Comparison of ENCODE assay signal across 20 mouse cellular contexts in genomic region chr10:6761287-6761811, GRCm38 (mm10). TPM values are rescaled to one million over a fixed set of nuclear protein-coding genes. Genes with fewer than 3 reads are reported as not detected.
DNase-seq lines count a peak whose midpoint lies in the region; ATAC-seq and TF ChIP-seq lines count a peak whose summit lies in the region.
"Had no signal": no experiment of that assay in that cellular context is flagged by ENCODE, and none has a peak within 500 bp of the region (broad histone marks: within the 10 kb centered on the region; RNA-seq: fewer than 3 reads in every experiment).

Gene Gm10945, minus strand, starts transcription at chr10:6761761.

- no peaks in the 10 kb centered on the region for H3K36me3 ChIP-seq in kidney, postnatal 0 days (ENCODE audit: insufficient read depth, low read length)
- H3K36me3 ChIP-seq in kidney, embryonic 16.5 days (ENCODE audit: insufficient read depth, low read length) = no peaks in the 10 kb centered on the region
- H3K36me3 ChIP-seq: hindbrain, embryonic 12.5 days; limb, embryonic 10.5 days had no signal

- no peak for TF ChIP-seq CTCF in kidney, postnatal 0 days (IDR thresholded peaks at IDR 0.05; ENCODE audit: low read depth)

- peak; percentile 45 for DNase-seq in kidney, postnatal 0 days (ENCODE audit: low spot score)
- DNase-seq in adrenal gland, adult 2 months = peak; percentile 75
- peak; percentile 53 to 58 for DNase-seq in adrenal gland, postnatal 36 days
- peak; percentile 64 to 71 for DNase-seq in kidney, postnatal 4 days
- DNase-seq in layer of hippocampus, adult 18-20 months (ENCODE audit: low spot score in 2 of 2) = no peak
- no peak for DNase-seq in spleen, postnatal 4 days (ENCODE audit: low spot score in 2 of 2)
- no peak for DNase-seq in urinary bladder, postnatal 14 days (ENCODE audit: low spot score)
- DNase-seq: cerebellum, adult 8-10 months; gastrocnemius, postnatal 10 days; layer of hippocampus, postnatal 36 days; right cerebral cortex, postnatal 4 days; thymus, postnatal 25 days had no signal

- no peak within 1 kb of the TSS for H3K4me3 ChIP-seq in kidney, postnatal 0 days (replicated peaks; ENCODE audit: low read depth, low read length)
- no peak within 1 kb of the TSS for H3K4me3 ChIP-seq in kidney, embryonic 16.5 days (ENCODE audit: low read length)
- H3K4me3 ChIP-seq: forebrain, embryonic 13.5 days; hindbrain, embryonic 12.5 days; limb, embryonic 10.5 days had no signal

- H3K4me2 ChIP-seq in kidney, postnatal 0 days (ENCODE audit: low read length) = no peak within 1 kb of the TSS
- no peak within 1 kb of the TSS for H3K4me2 ChIP-seq in kidney, embryonic 16.5 days (replicated peaks; ENCODE audit: low read depth, low read length)
- H3K4me2 ChIP-seq: forebrain, embryonic 13.5 days; hindbrain, embryonic 12.5 days; midbrain, embryonic 11.5 days had no signal

- H3K27ac ChIP-seq in kidney, postnatal 0 days = no peak within 1 kb of the TSS
- no peak within 1 kb of the TSS for H3K27ac ChIP-seq in kidney, embryonic 16.5 days (ENCODE audit: low read length)
- H3K27ac ChIP-seq: forebrain, embryonic 13.5 days; hindbrain, embryonic 12.5 days; limb, embryonic 10.5 days; liver, embryonic 14.5 days had no signal

- H3K9me3 ChIP-seq in kidney, postnatal 0 days (replicated peaks; ENCODE audit: low read length) = no peaks in the 10 kb centered on the region
- no peaks in the 10 kb centered on the region for H3K9me3 ChIP-seq in kidney, embryonic 16.5 days (ENCODE audit: low read length)
- H3K9me3 ChIP-seq: forebrain, embryonic 13.5 days; hindbrain, embryonic 12.5 days; limb, embryonic 10.5 days had no signal

- no peak for ATAC-seq in kidney, postnatal 0 days (replicated peaks; ENCODE audit: low FRiP score, low read depth)
- ATAC-seq in kidney, embryonic 16.5 days (ENCODE audit: low FRiP score, low TSS enrichment) = no peak; the same call in 1 of the 2 replicates
- ATAC-seq: forebrain, embryonic 13.5 days; intestine, embryonic 16.5 days had no signal

- WGBS in kidney, postnatal 0 days = 76% methylated on average over 2 of the region's 2 CpGs
- 77% methylated on average over 2 of the region's 2 CpGs for WGBS in kidney, embryonic 16.5 days

- H3K27me3 ChIP-seq in kidney, postnatal 0 days (ENCODE audit: insufficient read depth, low read length) = no peaks in the 10 kb centered on the region
- H3K27me3 ChIP-seq in kidney, embryonic 16.5 days (ENCODE audit: insufficient read depth, low read length) = no peaks in the 10 kb centered on the region
- H3K27me3 ChIP-seq: forebrain, embryonic 13.5 days; hindbrain, embryonic 12.5 days had no signal

- no peaks in the 10 kb centered on the region for H3K4me1 ChIP-seq in kidney, postnatal 0 days (replicated peaks; ENCODE audit: insufficient read depth, low read length)
- H3K4me1 ChIP-seq in kidney, embryonic 16.5 days (ENCODE audit: insufficient read depth, low read length) = no peaks in the 10 kb centered on the region
- H3K4me1 ChIP-seq: forebrain, embryonic 13.5 days; hindbrain, embryonic 12.5 days; limb, embryonic 10.5 days had no signal

- no peak within 1 kb of the TSS for H3K9ac ChIP-seq in kidney, postnatal 0 days (ENCODE audit: low read depth, low read length)
- H3K9ac ChIP-seq in kidney, embryonic 16.5 days (replicated peaks; ENCODE audit: low read length) = no peak within 1 kb of the TSS
- H3K9ac ChIP-seq: forebrain, embryonic 13.5 days; hindbrain, embryonic 12.5 days; liver, embryonic 14.5 days had no signal

RNA-seq across cellular contexts. Expression of gene Gm10945, which starts in this region (rescaled TPM):
- polyA plus RNA-seq in kidney, postnatal 0 days (2015; fragmentation: Nextera tagmentation; extraction: Ambion mirVana) = not detected in 2 replicates
- polyA plus RNA-seq in kidney, embryonic 16.5 days (2015; fragmentation: Nextera tagmentation; extraction: Ambion mirVana) = not detected in 2 replicates
- not detected for total RNA-seq in adrenal gland, adult 2 months (2021)
- not detected in 2 replicates for polyA plus RNA-seq in adrenal gland, adult 2 months (2012; rRNA removed)
- total RNA-seq in adrenal gland, postnatal 36 days (2021) = not detected
- total RNA-seq in layer of hippocampus, adult 18-20 months (2021) = not detected
- total RNA-seq: gastrocnemius, postnatal 10 days; layer of hippocampus, postnatal 36 days; MEL had no signal
- polyA plus RNA-seq: forebrain, embryonic 13.5 days; hindbrain, embryonic 12.5 days; intestine, embryonic 16.5 days; limb, embryonic 10.5 days; liver, embryonic 14.5 days; midbrain, embryonic 11.5 days had no signal

Comparison
In these comparisons a context has a peak if more than half of its experiments do, and no peak if none do; other contexts are left out.
1. Peak in DNase-seq in kidney, postnatal 0 days; RNA of the gene not detected or under 1 TPM.
2. Peak in DNase-seq in adrenal gland, adult 2 months; RNA of the gene not detected or under 1 TPM.
3. Peak in DNase-seq in adrenal gland, postnatal 36 days; RNA of the gene not detected or under 1 TPM.
4. DNase-seq: peak in kidney, postnatal 4 days (2 of 2); none in layer of hippocampus, adult 18-20 months (0 of 2), spleen, postnatal 4 days (0 of 2) and urinary bladder, postnatal 14 days (single experiment).